Mouse (Mus musculus): ENCODE results near the gene Ypel1.

DNA sequence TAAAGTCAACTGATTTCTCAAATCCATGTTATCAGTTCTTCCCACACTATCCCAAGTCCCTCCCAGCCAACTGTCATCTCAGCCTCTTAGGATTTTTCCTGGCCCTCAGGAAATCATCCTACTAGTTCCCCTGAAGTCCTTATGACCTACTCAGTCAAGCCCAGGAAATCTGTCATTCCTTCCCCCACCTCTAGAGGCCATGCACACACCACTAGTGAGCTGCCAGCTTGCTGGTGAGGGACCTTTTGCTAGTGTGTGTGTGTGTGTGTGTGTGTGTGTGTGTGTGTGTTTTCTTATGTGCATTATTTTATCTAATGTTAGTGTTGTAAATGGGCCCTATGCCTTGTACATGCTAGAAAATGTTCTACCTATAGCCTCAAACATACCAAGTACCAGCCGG lies 57.8 kb downstream of the Ypel1 start:
- TF ChIP-seq CTCF (IDR thresholded peaks at IDR 0.05; ENCODE audit: insufficient read depth, low read depth, low read length): no peak
- TF ChIP-seq POLR2A (IDR thresholded peaks at IDR 0.05; ENCODE audit: insufficient read depth, low read depth, low read length): no peak
